Mouse (Mus musculus): ENCODE measurements around the gene 1700003F12Rik.

- TF ChIP-seq CTCF (conservative IDR thresholded peaks at IDR 0.05; ENCODE audit: low read length), result no peak
- TF ChIP-seq POU5F1 (IDR thresholded peaks at IDR 0.05; ENCODE audit: borderline replicate concordance, low read length), result no peak
- no peak for TF ChIP-seq NANOG (IDR thresholded peaks at IDR 0.05; ENCODE audit: borderline replicate concordance, low read length)
Measured at GRCm38 (mm10) chr2:154569836-154570286, 23.0 kb downstream of the 1700003F12Rik start, which contains the start of gene E2f1.
